Mouse (Mus musculus) heart, adult 9 months (tissue): ENCODE measurements around the gene Ubald2.

ENCODE experiments used
- DNase-seq, 2 experiments: peaks; one replicate each; pipeline ENCODE4 v3.0.0; 2022; ENCODE audit warnings: low spot score in 2 of 2

Gene Ubald2

GRCm38 (mm10) chr11:116432593-116433355 lies 1.1 kb upstream of the Ubald2 start:
- no peak for DNase-seq

- DNase-seq: peak; percentile 70 to 76
Observed at GRCm38 (mm10) chr11:116434287-116434966, 533 bp downstream of the Ubald2 start.

GRCm38 (mm10) chr11:116434967-116435752 lies 1.3 kb downstream of the Ubald2 start:
- DNase-seq: no peak

- no peak for DNase-seq
Observed at GRCm38 (mm10) chr11:116435992-116436724, 2.3 kb downstream of the Ubald2 start.

- DNase-seq: peak; percentile 67 to 69
Observed at GRCm38 (mm10) chr11:116436725-116437331, 2.9 kb downstream of the Ubald2 start.

- no peak for DNase-seq
Observed at GRCm38 (mm10) chr11:116437541-116437940, 3.6 kb downstream of the Ubald2 start.

GRCm38 (mm10) chr11:116439269-116440240 lies 5.7 kb downstream of the Ubald2 start:
- DNase-seq: no peak

GRCm38 (mm10) chr11:116440408-116441068 lies 6.6 kb downstream of the Ubald2 start:
- DNase-seq: peak in 1 of 2 experiments; percentile 43

GRCm38 (mm10) chr11:116442129-116442866 lies 8.4 kb downstream of the Ubald2 start:
- DNase-seq: no peak

- DNase-seq: no peak
Observed at GRCm38 (mm10) chr11:116442867-116443177, 8.9 kb downstream of the Ubald2 start.

- DNase-seq: no peak
Observed at GRCm38 (mm10) chr11:116443311-116443710, 9.4 kb downstream of the Ubald2 start.

- DNase-seq: no peak
Observed at GRCm38 (mm10) chr11:116443935-116444334, 10.0 kb downstream of the Ubald2 start.

- peak; percentile 73 to 88 for DNase-seq
Observed at GRCm38 (mm10) chr11:116445596-116446307, 11.9 kb downstream of the Ubald2 start.

GRCm38 (mm10) chr11:116446308-116446887 lies 12.5 kb downstream of the Ubald2 start:
- no peak for DNase-seq

GRCm38 (mm10) chr11:116447822-116448221 lies 13.9 kb downstream of the Ubald2 start:
- DNase-seq: no peak

- DNase-seq: no peak
Observed at GRCm38 (mm10) chr11:116449341-116449740, 15.4 kb downstream of the Ubald2 start.

- DNase-seq: no peak
Observed at GRCm38 (mm10) chr11:116453889-116454288, 20.0 kb downstream of the Ubald2 start.

GRCm38 (mm10) chr11:116456234-116456633 lies 22.3 kb downstream of the Ubald2 start:
- no peak for DNase-seq
